Mouse (Mus musculus): Measurements from ENCODE around the gene Gm49354.
"Not testable (repeated sequence)": the region's sequence is repeated elsewhere in the genome, so short reads cannot be mapped to it uniquely, and the experiment has no call there.

Gm49354 gene

GRCm38 (mm10) chr13:59738455-59738854 is 43.6 kb downstream of the Gm49354 start:
- CTCF ChIA-PET: interaction anchor here in 2 of 4 experiments (0.6 to 1.2 kb wide), 3 partner anchors 29 to 323 kb away, joined by 3 read pairs; partner anchors contain the start of gene Spata31d1a (in 1 of the 2)
- POLR2A ChIA-PET: interaction anchor here in 1 of 4 experiments (1.4 kb wide), 1 partner anchor 8 kb away, joined by 3 read pairs; no protein-coding TSS in a partner anchor

GRCm38 (mm10) chr13:59735190-59735589 is 46.9 kb downstream of the Gm49354 start:
- ChIA-PET CTCF (interaction anchor here in 2 of 4 experiments (0.6 to 1.9 kb wide), 8 partner anchors 9 to 71 kb away, joined by 3 to 9 read pairs (median 4); partner anchors contain the start of genes Spata31d1a (in 2 of the 2), 1700014D04Rik (in 1 of the 2) and Isca1 (in 1 of the 2)), POLR2A (interaction anchor here (0.6 to 2.6 kb wide), 16 partner anchors 9 to 615 kb away, joined by 3 to 17 read pairs (median 4); partner anchors contain the start of genes Isca1 (in 3 of the 4), 1700014D04Rik (in 1 of the 4) and Spata31d1a (in 1 of the 4))

GRCm38 (mm10) chr13:59734347-59734746 is 47.7 kb downstream of the Gm49354 start:
- ChIA-PET POLR2A (interaction anchor here (0.5 to 2.6 kb wide), 26 partner anchors 9 to 1245 kb away, joined by 3 to 17 read pairs (median 4); partner anchors contain the start of genes Isca1 (in 3 of the 4), Spata31d1a (in 2 of the 4), 1700014D04Rik (in 1 of the 4) and Golm1 (in 1 of the 4)), CTCF (interaction anchor here (0.6 to 1.9 kb wide), 7 partner anchors 12 to 637 kb away, joined by 3 to 6 read pairs (median 3); partner anchors contain the start of genes Spata31d1a (in 2 of the 4) and Isca1 (in 1 of the 4))

- ChIA-PET CTCF (interaction anchor here in 3 of 4 experiments (0.6 to 1.9 kb wide), 5 partner anchors 12 to 638 kb away, joined by 3 to 6 read pairs (median 3); partner anchors contain the start of gene Spata31d1a (in 1 of the 3)), POLR2A (interaction anchor here in 3 of 4 experiments (0.6 to 2.6 kb wide), 23 partner anchors 9 to 101 kb away, joined by 3 to 17 read pairs (median 4); partner anchors contain the start of genes Isca1 (in 3 of the 3), 1700014D04Rik (in 2 of the 3), Spata31d1a (in 2 of the 3) and Golm1 (in 1 of the 3))
These were observed 48.1 kb downstream of the Gm49354 start for GRCm38 (mm10) chr13:59733936-59734335.

GRCm38 (mm10) chr13:59731652-59732051 is 50.4 kb downstream of the Gm49354 start, which contains the start of gene Spata31d1d:
Gene Spata31d1d (minus strand): TSS chr13:59731752.
- ChIA-PET CTCF (interaction anchor here in 1 of 4 experiments (0.7 kb wide), 1 partner anchor 41 kb away, joined by 3 read pairs; no protein-coding TSS in a partner anchor), POLR2A (interaction anchor here in 2 of 4 experiments (0.8 to 1.7 kb wide), 6 partner anchors 15 to 81 kb away, joined by 3 to 5 read pairs (median 3); partner anchors contain the start of genes 1700014D04Rik (in 1 of the 2) and Isca1 (in 1 of the 2))

GRCm38 (mm10) chr13:59728378-59729093 is 53.5 kb downstream of the Gm49354 start:
- CTCF ChIA-PET: interaction anchor here (0.5 to 2.1 kb wide), 57 partner anchors 9 to 263 kb away, joined by 3 to 22 read pairs (median 4); partner anchors contain the start of genes Isca1 (in 4 of the 4), 1700014D04Rik (in 1 of the 4), Agtpbp1 (in 1 of the 4) and Golm1 (in 1 of the 4)

GRCm38 (mm10) chr13:59726139-59726867 is 55.7 kb downstream of the Gm49354 start:
- CTCF ChIA-PET: interaction anchor here in 3 of 4 experiments (0.6 to 1.0 kb wide), 4 partner anchors 9 to 91 kb away, joined by 3 to 5 read pairs (median 3); partner anchors contain the start of gene Spata31d1a (in 1 of the 3)
- POLR2A ChIA-PET: interaction anchor here in 3 of 4 experiments (0.7 to 3.5 kb wide), 24 partner anchors 8 to 142 kb away, joined by 3 to 21 read pairs (median 3); partner anchors contain the start of genes Isca1 (in 2 of the 3), Agtpbp1 (in 1 of the 3), Naa35 (in 1 of the 3) and Spata31d1a (in 1 of the 3)

More at GRCm38 (mm10) chr13:59728378-59729093, 53.5 kb downstream of the Gm49354 start:
- POLR2A ChIA-PET: interaction anchor here (0.6 to 2.3 kb wide), 36 partner anchors 9 to 335 kb away, joined by 3 to 17 read pairs (median 4); partner anchors contain the start of genes Isca1 (in 2 of the 4), Spata31d1a (in 2 of the 4), Agtpbp1 (in 1 of the 4) and Golm1 (in 1 of the 4)

- CTCF ChIA-PET, POLR2A ChIA-PET: not testable (repeated sequence)
These were observed 60.0 kb downstream of the Gm49354 start for GRCm38 (mm10) chr13:59722089-59722488.

GRCm38 (mm10) chr13:59719475-59719874 is 62.6 kb downstream of the Gm49354 start:
- ChIA-PET CTCF (interaction anchor here (0.6 to 2.1 kb wide), 8 partner anchors 9 to 1492 kb away, joined by 3 to 8 read pairs (median 4); partner anchors contain the start of gene Spata31d1a (in 1 of the 4)), POLR2A (interaction anchor here in 3 of 4 experiments (0.6 to 1.8 kb wide), 6 partner anchors 9 to 44 kb away, joined by 4 to 5 read pairs (median 4); partner anchors contain the start of genes Golm1 (in 1 of the 3) and Spata31d1a (in 1 of the 3))

GRCm38 (mm10) chr13:59718857-59719440 is 63.1 kb downstream of the Gm49354 start:
- CTCF ChIA-PET: interaction anchor here in 3 of 4 experiments (0.6 to 2.1 kb wide), 6 partner anchors 9 to 1491 kb away, joined by 3 to 8 read pairs (median 4); partner anchors contain the start of gene Spata31d1a (in 1 of the 3)

GRCm38 (mm10) chr13:59713710-59714109 is 68.3 kb downstream of the Gm49354 start:
- POLR2A ChIA-PET: interaction anchor here in 2 of 4 experiments (0.7 to 2.6 kb wide), 15 partner anchors 11 to 211 kb away, joined by 3 to 8 read pairs (median 5); partner anchors contain the start of gene Isca1 (in 1 of the 2)
- CTCF ChIA-PET: interaction anchor here in 3 of 4 experiments (0.5 to 3.0 kb wide), 3 partner anchors 14 to 133 kb away, joined by 4 to 12 read pairs (median 6); no protein-coding TSS in a partner anchor

More at GRCm38 (mm10) chr13:59718857-59719440, 63.1 kb downstream of the Gm49354 start:
- POLR2A ChIA-PET: interaction anchor here in 3 of 4 experiments (0.6 to 1.8 kb wide), 5 partner anchors 9 to 20 kb away, joined by 4 read pairs; partner anchors contain the start of gene Spata31d1a (in 1 of the 3)

- CTCF ChIA-PET: interaction anchor here in 1 of 4 experiments (0.6 to 1.1 kb wide), 2 partner anchors 23 to 1432 kb away, joined by 3 read pairs; no protein-coding TSS in a partner anchor
- POLR2A ChIA-PET: interaction anchor here in 3 of 4 experiments (0.6 to 2.9 kb wide), 11 partner anchors 9 to 1762 kb away, joined by 3 to 21 read pairs (median 4); partner anchors contain the start of gene Hnrnpa0 (in 1 of the 3)
These were observed 70.1 kb downstream of the Gm49354 start, which contains the start of gene Spata31d1b for GRCm38 (mm10) chr13:59711984-59712383. Gene Spata31d1b (plus strand): TSS chr13:59712284.

- POLR2A ChIA-PET: interaction anchor here in 2 of 4 experiments (0.6 to 3.8 kb wide), 15 partner anchors 9 to 60 kb away, joined by 3 to 21 read pairs (median 4); partner anchors contain the start of gene Isca1 (in 2 of the 2)
- CTCF ChIA-PET: interaction anchor here in 3 of 4 experiments (0.6 to 2.8 kb wide), 11 partner anchors 9 to 130 kb away, joined by 3 to 18 read pairs (median 3); no protein-coding TSS in a partner anchor
These were observed 71.8 kb downstream of the Gm49354 start, which contains the start of gene Spata31d1a for GRCm38 (mm10) chr13:59710230-59710629. Gene Spata31d1a (minus strand): TSS chr13:59710330.

All from embryonic stem cell, embryonic (primary cell).